Mouse (Mus musculus) cortical plate, adult 2 months (tissue): ENCODE data around the gene Peli2.

Experiments
- CTCF ChIP-seq: fragments of 200-500 bp; IDR thresholded peaks from 2 replicates; pipeline ENCODE4 v1.5.1; 2011; ENCODE audit warnings: mild to moderate bottlenecking, control low read depth, low read length; ENCODE audit not compliant: insufficient read depth; ENCODE audit errors: extremely low read depth
- POLR2A ChIP-seq: fragments of 200-500 bp; IDR thresholded peaks from 2 replicates; pipeline ENCODE4 v1.6.1; 2011; ENCODE audit warnings: mild to moderate bottlenecking, low read length, control low read depth; ENCODE audit not compliant: insufficient read depth; ENCODE audit errors: extremely low read depth

GRCm38 (mm10) chr14:48198190-48198954 is 77.7 kb downstream of the Peli2 start:
- no peak for TF ChIP-seq CTCF
- no peak for TF ChIP-seq POLR2A
